Comparison of ENCODE assay signal across 8 mouse cellular contexts in the genomic region with DNA sequence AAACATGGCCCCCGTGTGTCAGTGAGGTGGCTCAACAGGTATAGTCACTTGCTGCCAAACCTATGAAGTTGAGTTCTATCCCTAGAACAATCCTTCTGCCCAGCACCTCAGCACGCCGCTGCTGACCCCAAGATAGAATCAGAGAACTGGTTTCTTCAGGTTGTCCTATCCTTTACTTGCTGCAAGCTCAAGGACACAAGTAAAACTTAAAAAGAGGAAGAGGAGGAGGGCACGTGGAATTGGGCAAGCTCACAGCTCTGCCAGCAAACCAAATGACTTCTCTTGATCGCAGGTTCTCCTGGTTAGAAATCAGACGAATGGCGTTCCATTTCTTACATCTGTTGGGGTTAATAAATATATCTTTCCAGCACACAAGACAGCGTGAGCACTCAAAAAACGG. TPM values are rescaled to one million over a fixed set of nuclear protein-coding genes. Genes with fewer than 3 reads are reported as not detected.
DNase-seq lines count a peak whose midpoint lies in the region; ATAC-seq lines count a peak whose summit lies in the region.

No protein-coding gene starts in this region.

- H3K4me1 ChIP-seq in heart, embryonic 12.5 days (replicated peaks) = peaks cover 33% of the 10 kb centered on the region
- H3K4me1 ChIP-seq in neural tube, embryonic 15.5 days = peaks cover 11% of the 10 kb centered on the region
- peaks cover 40% of the 10 kb centered on the region for H3K4me1 ChIP-seq in limb, embryonic 10.5 days
- peaks cover 19% of the 10 kb centered on the region; the same call in 1 of the 2 replicates for H3K4me1 ChIP-seq in stomach, embryonic 16.5 days (ENCODE audit: control insufficient read depth, insufficient read depth, low read length)

- ATAC-seq in heart, embryonic 12.5 days (ENCODE audit: insufficient number of reproducible peaks, low FRiP score) = no peak
- ATAC-seq in neural tube, embryonic 15.5 days (ENCODE audit: low FRiP score) = no peak
- ATAC-seq in stomach, embryonic 16.5 days (ENCODE audit: insufficient read depth, low FRiP score) = no peak
- ATAC-seq in erythroid progenitor cell, adult 5-6 weeks (replicated peaks; ENCODE audit: low FRiP score, poor library complexity, severe bottlenecking) = no peak

- H3K9ac ChIP-seq in heart, embryonic 12.5 days = no peak overlapping the region; the same call in 1 of the 2 replicates
- no peak overlapping the region for H3K9ac ChIP-seq in neural tube, embryonic 15.5 days (replicated peaks)
- no peak overlapping the region; the same call in 1 of the 2 replicates for H3K9ac ChIP-seq in stomach, embryonic 16.5 days (ENCODE audit: low read length)

- H3K36me3 ChIP-seq in heart, embryonic 12.5 days = 0 out of 2 replicates have a peak, but pooled peaks cover 1% of the 10 kb centered on the region
- H3K36me3 ChIP-seq in neural tube, embryonic 15.5 days = no peaks in the 10 kb centered on the region
- no peaks in the 10 kb centered on the region for H3K36me3 ChIP-seq in limb, embryonic 10.5 days
- no peaks in the 10 kb centered on the region for H3K36me3 ChIP-seq in stomach, embryonic 16.5 days (ENCODE audit: control insufficient read depth, insufficient read depth, low read length)

- H3K4me3 ChIP-seq in heart, embryonic 12.5 days = peak overlapping the region; percentile 73; the same call in 1 of the 2 replicates
- H3K4me3 ChIP-seq in neural tube, embryonic 15.5 days (replicated peaks) = 0 out of 2 replicates have a peak overlapping the region, but pooled peaks have one; percentile 70
- H3K4me3 ChIP-seq in limb, embryonic 10.5 days = peak overlapping the region; percentile 76; the same call in 1 of the 2 replicates
- peak overlapping the region; percentile 76; the same call in 1 of the 2 replicates for H3K4me3 ChIP-seq in stomach, embryonic 16.5 days (replicated peaks; ENCODE audit: low read length)

- no peak overlapping the region for H3K27ac ChIP-seq in heart, embryonic 12.5 days (ENCODE audit: poor library complexity, severe bottlenecking)
- no peak overlapping the region for H3K27ac ChIP-seq in neural tube, embryonic 15.5 days (replicated peaks)
- H3K27ac ChIP-seq in limb, embryonic 10.5 days = no peak overlapping the region; the same call in 1 of the 2 replicates
- H3K27ac ChIP-seq in stomach, embryonic 16.5 days (ENCODE audit: low read length) = no peak overlapping the region

- 84% methylated on average over 9 of the region's 9 CpGs for WGBS in heart, embryonic 12.5 days
- WGBS in neural tube, embryonic 15.5 days = 89% methylated on average over 9 of the region's 9 CpGs
- WGBS in limb, embryonic 10.5 days = 90% methylated on average over 9 of the region's 9 CpGs
- 84% methylated on average over 9 of the region's 9 CpGs for WGBS in stomach, embryonic 16.5 days

- H3K4me2 ChIP-seq in heart, embryonic 12.5 days = peak overlapping the region; percentile 84
- H3K4me2 ChIP-seq in neural tube, embryonic 15.5 days = peak overlapping the region; percentile 91
- H3K4me2 ChIP-seq in stomach, embryonic 16.5 days (ENCODE audit: low read depth, low read length) = peak overlapping the region; percentile 58

- DNase-seq in heart, postnatal 25 days (ENCODE audit: low spot score) = no peak
- DNase-seq in neural tube, embryonic 10.5 days (ENCODE audit: extremely low spot score, low spot score) = no peak
- DNase-seq in limb, embryonic 10.5 days (ENCODE audit: low spot score) = no peak
- no peak for DNase-seq in left cerebral cortex, adult 8-10 months (ENCODE audit: low spot score in 2 of 2)

- intact Hi-C loops in heart, postnatal 25 days (cut with DNase I) = no loop called here

- no peaks in the 10 kb centered on the region for H3K27me3 ChIP-seq in heart, embryonic 12.5 days (replicated peaks)
- no peaks in the 10 kb centered on the region for H3K27me3 ChIP-seq in neural tube, embryonic 15.5 days (replicated peaks)
- no peaks in the 10 kb centered on the region for H3K27me3 ChIP-seq in limb, embryonic 10.5 days (ENCODE audit: low read depth, poor library complexity, severe bottlenecking)
- no peaks in the 10 kb centered on the region for H3K27me3 ChIP-seq in stomach, embryonic 16.5 days (ENCODE audit: control insufficient read depth, insufficient read depth, low read length)

- H3K9me3 ChIP-seq in heart, embryonic 12.5 days (replicated peaks) = no peaks in the 10 kb centered on the region
- no peaks in the 10 kb centered on the region for H3K9me3 ChIP-seq in neural tube, embryonic 15.5 days (replicated peaks)
- H3K9me3 ChIP-seq in limb, embryonic 10.5 days (replicated peaks) = no peaks in the 10 kb centered on the region
- no peaks in the 10 kb centered on the region for H3K9me3 ChIP-seq in stomach, embryonic 16.5 days (replicated peaks; ENCODE audit: control insufficient read depth, low read length)

RNA-seq across cellular contexts. Expression of gene Mthfd1l, which starts 0.7 kb away (rescaled TPM):
- polyA plus RNA-seq in heart, embryonic 12.5 days (2016; fragmentation: Nextera tagmentation; extraction: Ambion mirVana) = 16.9 and 17.8 TPM in 2 replicates
- total RNA-seq in heart, postnatal 25 days (2021) = 1 to 10 TPM in 1 of 2 experiments, under 1 TPM in 1; 0.75 to 1.7 TPM
- 6.7 and 9.9 TPM in 2 replicates for polyA plus RNA-seq in neural tube, embryonic 15.5 days (2015; fragmentation: Nextera tagmentation; extraction: Ambion mirVana)
- polyA plus RNA-seq in limb, embryonic 10.5 days (2016; fragmentation: Nextera tagmentation; extraction: Ambion mirVana) = 19.5 and 25.6 TPM in 2 replicates
- polyA plus RNA-seq in stomach, embryonic 16.5 days (2015; fragmentation: Nextera tagmentation; extraction: Ambion mirVana) = 14.0 and 14.8 TPM in 2 replicates
- 10 to 100 TPM; 10.7 to 14.4 (median 12.5) TPM for total RNA-seq in left cerebral cortex, adult 8-10 months (2022)
- total RNA-seq in erythroid progenitor cell, adult 5-6 weeks (2015; ENCODE audit: low replicate concordance) = 9.6 and 14.8 TPM in 2 replicates
- 40.4 and 55.7 TPM in 2 replicates for total RNA-seq in erythroid progenitor cell, adult 5-6 weeks (2017; ENCODE audit: low replicate concordance)
